Mouse (Mus musculus) bone marrow macrophage, adult 2 months (primary cell): ENCODE measurements around the gene Atp6v1c2.
A peak's percentile ranks its signal among the peaks of the same experiment; 100 is the strongest.

Experiments used
- CTCF ChIP-seq: IDR thresholded peaks from 2 replicates; pipeline ENCODE4 v1.5.1; 2012; ENCODE audit warnings: low read depth, mild to moderate bottlenecking, low read length, moderate library complexity
- POLR2A ChIP-seq: IDR thresholded peaks from 2 replicates; pipeline ENCODE4 v1.6.1; 2012; ENCODE audit warnings: mild to moderate bottlenecking, low read depth, low read length, borderline replicate concordance

DNA sequence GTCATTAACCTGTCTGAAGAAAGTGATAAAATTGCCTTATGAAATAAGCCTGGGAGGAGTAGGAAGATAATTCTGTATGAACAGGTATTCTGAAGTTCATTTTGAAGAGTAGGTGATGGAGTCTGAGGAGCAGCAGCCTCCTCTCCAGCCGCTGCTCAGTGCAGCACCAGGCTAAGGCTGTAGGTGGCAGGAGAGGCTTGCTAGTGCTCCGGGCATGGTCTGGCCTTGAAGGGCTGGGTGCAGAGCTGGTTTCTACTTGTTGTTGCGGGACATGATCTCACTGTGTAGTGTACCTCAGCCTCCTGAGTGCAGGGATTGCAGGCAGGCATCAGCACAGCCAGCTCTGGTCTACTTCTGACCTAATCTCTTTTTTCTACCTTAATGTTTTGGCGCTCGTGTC lies 37.8 kb upstream of the Atp6v1c2 start:
- TF ChIP-seq CTCF (0 out of 2 replicates have a peak, but pooled peaks have one; percentile 9), POLR2A (no peak)
